Mouse (Mus musculus) lung, adult 2 months (tissue): ENCODE results near the gene Eml5.

Source experiments
- CTCF ChIP-seq: fragments of 200-500 bp; IDR thresholded peaks from 2 replicates; pipeline ENCODE4 v1.5.1; 2011; ENCODE audit warnings: mild to moderate bottlenecking, low read length, control low read depth; ENCODE audit not compliant: insufficient read depth
- POLR2A ChIP-seq: fragments of 200-500 bp; IDR thresholded peaks from 2 replicates; pipeline ENCODE4 v1.6.1; 2011; ENCODE audit warnings: low read depth, mild to moderate bottlenecking, control low read depth, low read length, borderline replicate concordance; ENCODE audit errors: extremely low read depth

GRCm38 (mm10) chr12:98759700-98760099 is 141.6 kb downstream of the Eml5 start:
- TF ChIP-seq CTCF (no peak), POLR2A (no peak)
